Mouse (Mus musculus) embryonic facial prominence, embryonic 11.5 days (tissue): ENCODE results near the gene Tnfsfm13. TPM values are rescaled to one million over a fixed set of nuclear protein-coding genes. Genes with fewer than 3 reads are reported as not detected.

Source experiments
- ATAC-seq: fragments of 200-750 bp; cut with Nextera tagmentation; replicated peaks from 2 replicates; pipeline ENCODE4 v1.8.0; 2017; ENCODE audit warnings: low read depth; ENCODE audit not compliant: insufficient number of reproducible peaks, low FRiP score, low TSS enrichment
- DNase-seq: peaks from one replicate; pipeline ENCODE4 v3.0.0-alpha.2; 2015; ENCODE audit warnings: low spot score
- H3K27ac ChIP-seq: fragments of 300-500 bp; sonication (generic); replicated peaks from 2 replicates; pipeline ENCODE4 v1.5.1; 2014; ENCODE audit warnings: mild to moderate bottlenecking, low read depth, low read length, control low read depth
- H3K27me3 ChIP-seq: fragments of 300-500 bp; sonication (generic); 2 replicates; pipeline ENCODE4 v1.6.1; 2014; ENCODE audit warnings: mild to moderate bottlenecking, low read length, moderate library complexity, mixed read lengths; ENCODE audit not compliant: control insufficient read depth, insufficient read depth
- H3K36me3 ChIP-seq: fragments of 300-500 bp; sonication (generic); replicated peaks from 2 replicates; pipeline ENCODE4 v1.6.1; 2014; ENCODE audit warnings: low read depth, mild to moderate bottlenecking, low read length, moderate library complexity, mixed read lengths; ENCODE audit not compliant: control insufficient read depth, insufficient read depth
- H3K4me1 ChIP-seq: fragments of 300-500 bp; sonication (generic); 2 replicates; pipeline ENCODE4 v1.6.1; 2014; ENCODE audit warnings: low read length, mixed read lengths; ENCODE audit not compliant: control insufficient read depth, insufficient read depth
- H3K4me2 ChIP-seq: fragments of 300-500 bp; sonication (generic); 2 replicates; pipeline ENCODE4 v1.6.1; 2014; ENCODE audit warnings: low read depth, mild to moderate bottlenecking, control low read depth, low read length, moderate library complexity
- H3K4me3 ChIP-seq: fragments of 300-500 bp; sonication (generic); 2 replicates; pipeline ENCODE4 v1.5.1; 2014; ENCODE audit warnings: low read depth, low read length, control low read depth
- H3K9ac ChIP-seq: fragments of 300-500 bp; sonication (generic); replicated peaks from 2 replicates; pipeline ENCODE4 v1.6.1; 2014; ENCODE audit warnings: mild to moderate bottlenecking, control low read depth, low read length
- H3K9me3 ChIP-seq: fragments of 300-500 bp; sonication (generic); replicated peaks from 2 replicates; pipeline ENCODE4 v1.6.1; 2016; ENCODE audit warnings: mild to moderate bottlenecking, low read length, inconsistent platforms, mixed read lengths; ENCODE audit not compliant: control insufficient read depth
- WGBS: fragments of 180-500 bp; shearing (Covaris S2); extraction: QIAGEN DNeasy Blood & Tissue Kit; methylation state at CpG from one replicate; pipeline ENCODE4 v1.1.7; 2014; 5-methylcytosine and 5-hydroxymethylcytosine counted together
- microRNA counts: library from miRNA; unstranded; fragments of <30 nt; microRNA quantifications from one replicate; lab custom pipeline; 2016
- microRNA-seq: library from miRNA; unstranded; fragments of <30 nt; microRNA quantifications from one replicate; pipeline ENCODE4, GENCODE M21; 2016; ENCODE audit warnings: borderline number of aligned reads
- polyA plus RNA-seq: library from polyadenylated mRNA; unstranded; fragments of >200 nt; fragmentation: Nextera tagmentation; extraction: Ambion mirVana; gene quantifications from 2 replicates; pipeline ENCODE4 v1.2.1, GENCODE M21; 2014

Gene Tnfsfm13
- polyA plus RNA-seq, 1 experiment from 2014 or later: 1.5 TPM

GRCm38 (mm10) chr11:69653399-69653798 is 42.5 kb downstream of the Tnfsfm13 start:
- H3K9me3 ChIP-seq: no peaks in the 10 kb centered on the region
- ATAC-seq: no peak
- peaks cover 29% of the 10 kb centered on the region for H3K36me3 ChIP-seq
- no peak for DNase-seq
- 70% methylated on average over 5 of the region's 5 CpGs for WGBS
- H3K27ac ChIP-seq: no peak overlapping the region
- no peak overlapping the region for H3K4me3 ChIP-seq
- no peaks in the 10 kb centered on the region for H3K27me3 ChIP-seq
- no peak overlapping the region for H3K4me2 ChIP-seq
- H3K4me1 ChIP-seq: no peaks in the 10 kb centered on the region; the same call in 1 of the 2 replicates
- no peak overlapping the region for H3K9ac ChIP-seq

- H3K36me3 ChIP-seq: peaks cover 38% of the 10 kb centered on the region
Observed at GRCm38 (mm10) chr11:69645860-69646259, 50.0 kb downstream of the Tnfsfm13 start.

GRCm38 (mm10) chr11:69635471-69635870 is 60.4 kb downstream of the Tnfsfm13 start:
- no peak for DNase-seq
- no peak overlapping the region for H3K27ac ChIP-seq
- H3K4me1 ChIP-seq: no peaks in the 10 kb centered on the region
- no peak overlapping the region for H3K4me3 ChIP-seq
- H3K9me3 ChIP-seq: no peaks in the 10 kb centered on the region
- H3K36me3 ChIP-seq: peaks cover 3% of the 10 kb centered on the region
- ATAC-seq: no peak
- no peaks in the 10 kb centered on the region for H3K27me3 ChIP-seq
- no peak overlapping the region for H3K4me2 ChIP-seq
- 87% methylated on average over 3 of the region's 3 CpGs for WGBS
- no peak overlapping the region for H3K9ac ChIP-seq

More at GRCm38 (mm10) chr11:69645860-69646259, 50.0 kb downstream of the Tnfsfm13 start:
- Histone ChIP-seq H3K4me2 (no peak overlapping the region), H3K4me1 (no peaks in the 10 kb centered on the region), H3K9ac (no peak overlapping the region), H3K9me3 (no peaks in the 10 kb centered on the region), H3K27me3 (no peaks in the 10 kb centered on the region), H3K4me3 (no peak overlapping the region), H3K27ac (no peak overlapping the region)
- DNase-seq (no peak), ATAC-seq (no peak)
- 92% methylated on average over 5 of the region's 5 CpGs for WGBS

GRCm38 (mm10) chr11:69633128-69633866 is 62.6 kb downstream of the Tnfsfm13 start:
- H3K9ac ChIP-seq: peak overlapping the region; percentile 97
- DNase-seq (no peak), ATAC-seq (peak; percentile 61)
- H3K9me3 ChIP-seq: no peaks in the 10 kb centered on the region
- H3K4me3 ChIP-seq: peak overlapping the region; percentile 98
- H3K27me3 ChIP-seq: no peaks in the 10 kb centered on the region
- WGBS: under 1% methylated on average over 37 of the region's 50 CpGs
- H3K36me3 ChIP-seq: no peaks in the 10 kb centered on the region; the same call in 1 of the 2 replicates
- H3K27ac ChIP-seq: peak overlapping the region; percentile 95
- peak overlapping the region; percentile 74 for H3K4me2 ChIP-seq
- no peaks in the 10 kb centered on the region for H3K4me1 ChIP-seq

MicroRNA genes within 50 kb of the gene (microRNA counts, 519-probe panel; counts per million panel counts)
- microRNA mmu-miR-1934 (lab: Ali Mortazavi, UCI) (not detected), microRNA mmu-miR-467f (lab: Ali Mortazavi, UCI) (2,318 counts per million, percentile 18 among the panel's probes with 10 or more counts)

Small RNA genes lying within 50 kb of the gene (microRNA-seq; reads per million reads assigned to microRNA genes)
- gene Mir1934 (3.8 reads per million), gene Mir467f (not detected)

Other genes with a start within 250 kb of the Tnfsfm13 start
- 1.5 and 2.1 TPM in 2 replicates for gene Dnah2, start 147.0 kb downstream of the Tnfsfm13 start, polyA plus RNA-seq
- gene Efnb3, start 135.9 kb downstream of the Tnfsfm13 start, polyA plus RNA-seq: 11.2 and 11.3 TPM in 2 replicates
- gene Wrap53, start 115.8 kb downstream of the Tnfsfm13 start, polyA plus RNA-seq: 40.2 and 40.9 TPM in 2 replicates
- gene Trp53, start 115.7 kb downstream of the Tnfsfm13 start, polyA plus RNA-seq: 200 and 215 TPM in 2 replicates
- 5.2 and 6.0 TPM in 2 replicates for gene Atp1b2, start 90.2 kb downstream of the Tnfsfm13 start, polyA plus RNA-seq
- gene Shbg, start 78.2 kb downstream of the Tnfsfm13 start, polyA plus RNA-seq: 0.14 TPM in 1 of 2 replicates, not detected in the other
- 15.0 and 19.4 TPM in 2 replicates for gene Sat2, start 74.1 kb downstream of the Tnfsfm13 start, polyA plus RNA-seq
- gene Fxr2, start 63.1 kb downstream of the Tnfsfm13 start, polyA plus RNA-seq: 24.3 and 30.9 TPM in 2 replicates
- gene Sox15, start 40.8 kb downstream of the Tnfsfm13 start, polyA plus RNA-seq: not detected in 2 replicates
- gene Mpdu1, start 33.5 kb downstream of the Tnfsfm13 start, polyA plus RNA-seq: 25.9 and 28.0 TPM in 2 replicates
- gene Cd68, start 29.9 kb downstream of the Tnfsfm13 start, polyA plus RNA-seq: 5.5 and 7.6 TPM in 2 replicates
- gene Eif4a1, start 23.7 kb downstream of the Tnfsfm13 start, polyA plus RNA-seq: 959 and 1,000 TPM in 2 replicates
- 106 and 108 TPM in 2 replicates for gene Senp3, start 14.0 kb downstream of the Tnfsfm13 start, polyA plus RNA-seq
- 0.24 and 0.42 TPM in 2 replicates for gene Tnfsf13, start 10.3 kb downstream of the Tnfsfm13 start, polyA plus RNA-seq
- gene Tnfsf12, start 249 bp downstream of the Tnfsfm13 start, polyA plus RNA-seq: 3.6 and 4.3 TPM in 2 replicates
- gene Polr2a, start 62.5 kb upstream of the Tnfsfm13 start, polyA plus RNA-seq: 51.4 and 56.5 TPM in 2 replicates
- gene Slc35g3, start 65.9 kb upstream of the Tnfsfm13 start, polyA plus RNA-seq: 0.18 TPM in 1 of 2 replicates, not detected in the other
- 1.1 and 1.2 TPM in 2 replicates for gene Zbtb4, start 69.8 kb upstream of the Tnfsfm13 start, polyA plus RNA-seq
- 3.0 and 3.6 TPM in 2 replicates for gene Chrnb1, start 99.8 kb upstream of the Tnfsfm13 start, polyA plus RNA-seq
- 0.92 and 0.97 TPM in 2 replicates for gene Fgf11, start 105.8 kb upstream of the Tnfsfm13 start, polyA plus RNA-seq
- gene Tmem102, start 109.5 kb upstream of the Tnfsfm13 start, polyA plus RNA-seq: 2.1 and 2.8 TPM in 2 replicates
- gene Gm39566, start 119.2 kb upstream of the Tnfsfm13 start, polyA plus RNA-seq: not detected in 2 replicates
- not detected in 2 replicates for gene Spem2, start 122.4 kb upstream of the Tnfsfm13 start, polyA plus RNA-seq
- 0.27 TPM in 1 of 2 replicates, not detected in the other for gene Spem1, start 126.1 kb upstream of the Tnfsfm13 start, polyA plus RNA-seq
- gene Nlgn2, start 141.7 kb upstream of the Tnfsfm13 start, polyA plus RNA-seq: 8.2 and 9.1 TPM in 2 replicates
- 294 and 335 TPM in 2 replicates for gene Tmem256, start 142.4 kb upstream of the Tnfsfm13 start, polyA plus RNA-seq
- gene Plscr3, start 150.3 kb upstream of the Tnfsfm13 start, polyA plus RNA-seq: 90.0 and 102 TPM in 2 replicates
- 1.1 and 1.9 TPM in 2 replicates for gene Tnk1, start 162.6 kb upstream of the Tnfsfm13 start, polyA plus RNA-seq
- not detected in 2 replicates for gene Tmem95, start 181.9 kb upstream of the Tnfsfm13 start, polyA plus RNA-seq
- 3.2 and 3.5 TPM in 2 replicates for gene Kctd11, start 185.3 kb upstream of the Tnfsfm13 start, polyA plus RNA-seq
- 0.56 and 0.60 TPM in 2 replicates for gene Acap1, start 199.4 kb upstream of the Tnfsfm13 start, polyA plus RNA-seq
- gene 2810408A11Rik, start 204.9 kb upstream of the Tnfsfm13 start, polyA plus RNA-seq: 17.6 and 20.7 TPM in 2 replicates
- gene Neurl4, start 205.0 kb upstream of the Tnfsfm13 start, polyA plus RNA-seq: 11.5 and 13.8 TPM in 2 replicates
- 76.2 and 81.8 TPM in 2 replicates for gene Gps2, start 217.8 kb upstream of the Tnfsfm13 start, polyA plus RNA-seq
- 2,030 and 2,067 TPM in 2 replicates for gene Eif5a, start 225.9 kb upstream of the Tnfsfm13 start, polyA plus RNA-seq
- 5.5 and 6.6 TPM in 2 replicates for gene Ybx2, start 239.7 kb upstream of the Tnfsfm13 start, polyA plus RNA-seq